In genomic region chr1:165193880-165194661, GRCm38 (mm10) we compare ENCODE assay signal across 8 mouse cellular contexts. TPM values are rescaled to one million over a fixed set of nuclear protein-coding genes. Genes with fewer than 3 reads are reported as not detected.
DNase-seq lines count a peak whose midpoint lies in the region; ATAC-seq and TF ChIP-seq lines count a peak whose summit lies in the region.

Gene Sft2d2, minus strand, starts transcription at chr1:165194438.

- peak within 1 kb of the TSS; percentile 71 for H3K4me3 ChIP-seq in hindbrain, postnatal 0 days (ENCODE audit: low read length)
- peak within 1 kb of the TSS; percentile 65 for H3K4me3 ChIP-seq in left cerebral cortex, adult 2 months

- H3K9me3 ChIP-seq in hindbrain, postnatal 0 days (ENCODE audit: low read length), result no peaks in the 10 kb centered on the region

- intact Hi-C loops in left cerebral cortex, adult 2 months (cut with DNase I), result loop anchor here (2.0 kb wide), 1 partner anchor 43 kb away; the partner anchor contains the start of gene Tiprl

- H3K36me3 ChIP-seq in hindbrain, postnatal 0 days (ENCODE audit: insufficient read depth, low read length), result no peaks in the 10 kb centered on the region

- peak within 1 kb of the TSS; percentile 97 for H3K4me2 ChIP-seq in hindbrain, postnatal 0 days (ENCODE audit: low read depth, low read length)

- H3K4me1 ChIP-seq in hindbrain, postnatal 0 days (ENCODE audit: insufficient read depth, low read length), result peaks cover 6% of the 10 kb centered on the region; the same call in 1 of the 2 replicates

- under 1% methylated on average over 69 of the region's 69 CpGs for WGBS in hindbrain, postnatal 0 days

- no peaks in the 10 kb centered on the region for H3K27me3 ChIP-seq in hindbrain, postnatal 0 days (ENCODE audit: insufficient read depth, low read length)

- TF ChIP-seq CTCF in hindbrain, postnatal 0 days (IDR thresholded peaks at IDR 0.05; ENCODE audit: low read depth), result peak; percentile 43
- peak; percentile 18 for TF ChIP-seq CTCF in left cerebral cortex, adult 2 months (IDR thresholded peaks at IDR 0.05)

- H3K27ac ChIP-seq in hindbrain, postnatal 0 days, result peak within 1 kb of the TSS; percentile 69; the same call in 1 of the 2 replicates
- H3K27ac ChIP-seq in left cerebral cortex, adult 2 months, result peak within 1 kb of the TSS; percentile 69

- ATAC-seq in hindbrain, postnatal 0 days, result peak; percentile 91
- peak; percentile 85 for ATAC-seq in megakaryocyte, adult 5-6 weeks (ENCODE audit: poor library complexity, severe bottlenecking)

- peak within 1 kb of the TSS; percentile 61 for H3K9ac ChIP-seq in hindbrain, postnatal 0 days (replicated peaks; ENCODE audit: low read length)

- DNase-seq in adrenal gland, adult (ENCODE audit: inconsistent age in 2 of 2, low spot score in 1 of 2), result peak; percentile 96 to 97
- peak; percentile 82 for DNase-seq in embryo, embryonic 10 days (ENCODE audit: low spot score)
- peak; percentile 85 to 92 for DNase-seq in gastrocnemius, adult 8-10 months (ENCODE audit: low spot score in 2 of 2)
- peak; percentile 91 for DNase-seq in hindbrain, postnatal 0 days (ENCODE audit: low spot score)
- DNase-seq in left cerebral cortex, adult 2 months (ENCODE audit: extremely low spot score in 1 of 2, low spot score in 2 of 2), result peak; percentile 75 to 80
- DNase-seq in right cerebral cortex, adult 18-20 months, result peak; percentile 76
- DNase-seq in urinary bladder, postnatal 10 days (ENCODE audit: low spot score), result peak; percentile 61

RNA-seq across cellular contexts. Expression of gene Sft2d2, which starts in this region (rescaled TPM):
- 10 to 100 TPM in 3 of 4 experiments, 1 to 10 TPM in 1; 8.7 to 10.7 (median 10.3) TPM for total RNA-seq in gastrocnemius, adult 8-10 months (2022)
- total RNA-seq in hindbrain, postnatal 0 days (2014; rRNA removed), result 11.0 and 17.0 TPM in 2 replicates
- 5.6 and 6.5 TPM in 2 replicates for polyA plus RNA-seq in hindbrain, postnatal 0 days (2015; fragmentation: Nextera tagmentation; extraction: Ambion mirVana)
- 10 to 100 TPM; 15.5 to 17.4 TPM for total RNA-seq in left cerebral cortex, adult 2 months (2021)
- 36.7 and 40.6 TPM in 2 replicates for total RNA-seq in megakaryocyte, adult 5-6 weeks (2015)
- total RNA-seq in megakaryocyte, adult 5-6 weeks (2017), result 43.9 and 46.4 TPM in 2 replicates

Comparison
In these comparisons a context has a peak if more than half of its experiments do, and no peak if none do; other contexts are left out.
1. Peak in every context shown above with its lines: DNase-seq, ATAC-seq, H3K4me3 ChIP-seq and H3K27ac ChIP-seq.